Mouse (Mus musculus) spleen, adult 2 months (tissue): ENCODE results near the gene Spaca7.

ENCODE experiments used
- CTCF ChIP-seq: fragments of 200-500 bp; IDR thresholded peaks from 2 replicates; pipeline ENCODE4 v1.5.1; 2011; ENCODE audit warnings: mild to moderate bottlenecking, inconsistent platforms; ENCODE audit not compliant: insufficient read depth, insufficient read length, insufficient replicate concordance; ENCODE audit errors: extremely low read depth
- POLR2A ChIP-seq: fragments of 200-500 bp; IDR thresholded peaks from 2 replicates; pipeline ENCODE4 v1.6.1; 2011; ENCODE audit warnings: low read depth, low read length, inconsistent platforms

DNA sequence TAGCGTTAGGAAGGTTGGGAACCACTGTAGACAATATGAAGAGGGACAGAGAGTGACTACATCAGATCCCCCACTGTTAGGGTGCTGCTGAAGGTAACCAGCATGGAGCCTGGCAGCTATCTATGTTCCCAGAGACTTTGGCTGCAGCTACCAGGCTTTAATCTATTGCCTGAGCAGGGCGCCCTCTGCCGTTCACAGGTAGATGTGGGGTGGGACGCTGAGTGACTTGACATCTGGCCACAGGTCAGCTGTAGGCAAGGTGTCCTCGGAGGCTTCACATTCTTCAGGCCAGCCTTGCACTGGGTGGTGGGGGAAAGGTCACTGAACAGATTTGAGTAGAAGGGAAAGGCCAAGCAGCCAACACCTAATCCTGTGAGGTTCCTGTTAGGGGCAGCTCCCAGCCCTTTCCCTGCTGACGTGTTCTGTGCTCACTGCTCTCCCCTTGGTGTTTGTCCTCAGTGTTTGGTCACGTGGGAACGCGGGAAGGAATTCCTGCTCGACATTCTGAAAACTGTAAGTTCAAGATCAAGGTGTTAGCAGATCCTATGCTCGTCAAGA, 11.3 kb upstream of the Spaca7 start:
- peak; percentile 27; the same call in 1 of the 2 replicates for TF ChIP-seq CTCF
- TF ChIP-seq POLR2A: no peak
